Mouse (Mus musculus) liver, embryonic 11.5 days (tissue): Measurements from ENCODE around the gene Tex14. TPM values are rescaled to one million over a fixed set of nuclear protein-coding genes. Genes with fewer than 3 reads are reported as not detected.
"Not testable (repeated sequence)": the region's sequence is repeated elsewhere in the genome, so short reads cannot be mapped to it uniquely, and the experiment has no call there.

ENCODE experiments used
- ATAC-seq: fragments of 200-750 bp; cut with Nextera tagmentation; replicated peaks from 2 replicates; pipeline ENCODE4 v1.8.0; 2017; ENCODE audit warnings: moderate number of reproducible peaks, mild to moderate bottlenecking, moderate TSS enrichment, moderate library complexity; ENCODE audit not compliant: low FRiP score
- DNase-seq: peaks from one replicate; pipeline ENCODE4 v3.0.0-alpha.2; 2017; ENCODE audit warnings: low spot score
- H3K27ac ChIP-seq: fragments of 300-500 bp; sonication (generic); 2 replicates; pipeline ENCODE4 v1.5.1; 2014; ENCODE audit warnings: mild to moderate bottlenecking, low read depth, low read length, control low read depth
- H3K27me3 ChIP-seq: fragments of 300-500 bp; sonication (generic); replicated peaks from 2 replicates; pipeline ENCODE4 v1.6.1; 2014; ENCODE audit warnings: low read length, mixed read lengths; ENCODE audit not compliant: control insufficient read depth, insufficient read depth
- H3K36me3 ChIP-seq: fragments of 300-500 bp; sonication (generic); 2 replicates; pipeline ENCODE4 v1.6.1; 2014; ENCODE audit warnings: mild to moderate bottlenecking, low read length, moderate library complexity, mixed read lengths; ENCODE audit not compliant: control insufficient read depth, insufficient read depth
- H3K4me1 ChIP-seq: fragments of 300-500 bp; sonication (generic); replicated peaks from 2 replicates; pipeline ENCODE4 v1.6.1; 2014; ENCODE audit warnings: low read length, mixed read lengths; ENCODE audit not compliant: control insufficient read depth, insufficient read depth
- H3K4me2 ChIP-seq: fragments of 300-500 bp; sonication (generic); 2 replicates; pipeline ENCODE4 v1.6.1; 2014; ENCODE audit warnings: mild to moderate bottlenecking, control low read depth, moderate library complexity
- H3K4me3 ChIP-seq: fragments of 300-500 bp; sonication (generic); 2 replicates; pipeline ENCODE4 v1.5.1; 2014; ENCODE audit warnings: low read depth, low read length, control low read depth
- H3K9ac ChIP-seq: fragments of 300-500 bp; sonication (generic); 2 replicates; pipeline ENCODE4 v1.6.1; 2014; ENCODE audit warnings: low read depth, low read length, control low read depth
- H3K9me3 ChIP-seq: fragments of 300-500 bp; sonication (generic); 2 replicates; pipeline ENCODE4 v1.6.1; 2016; ENCODE audit warnings: low read length, inconsistent platforms, mixed read lengths; ENCODE audit not compliant: control insufficient read depth
- WGBS: fragments of 180-500 bp; shearing (Covaris S2); extraction: QIAGEN DNeasy Blood & Tissue Kit; methylation state at CpG from one replicate; pipeline ENCODE4 v1.1.7; 2014; 5-methylcytosine and 5-hydroxymethylcytosine counted together
- polyA plus RNA-seq: library from polyadenylated mRNA; unstranded; fragments of >200 nt; fragmentation: Nextera tagmentation; extraction: Ambion mirVana; gene quantifications from 2 replicates; pipeline ENCODE4 v1.2.1, GENCODE M21; 2014

Gene Tex14
- polyA plus RNA-seq, 1 experiment from 2014 or later, result 0.32 TPM

- H3K27ac ChIP-seq, result peak overlapping the region; percentile 83
- no peaks in the 10 kb centered on the region for H3K27me3 ChIP-seq
- H3K36me3 ChIP-seq, result no peaks in the 10 kb centered on the region
- DNase-seq (no peak), ATAC-seq (peak; percentile 74)
- WGBS, result under 1% methylated on average over 25 of the region's 26 CpGs
- peak overlapping the region; percentile 87 for H3K4me2 ChIP-seq
- peak overlapping the region; percentile 47 for H3K4me3 ChIP-seq
- H3K9ac ChIP-seq, result peak overlapping the region; percentile 71
- peaks cover 7% of the 10 kb centered on the region; the same call in 1 of the 2 replicates for H3K4me1 ChIP-seq
- no peaks in the 10 kb centered on the region for H3K9me3 ChIP-seq
These were observed 17.9 kb downstream of the Tex14 start for GRCm38 (mm10) chr11:87422511-87423340.

- ATAC-seq, result no peak
- 45% methylated on average over 6 of the region's 6 CpGs for WGBS
- Histone ChIP-seq H3K36me3 (no peaks in the 10 kb centered on the region), H3K9me3 (no peaks in the 10 kb centered on the region), H3K27ac (peak overlapping the region; percentile 49), H3K27me3 (no peaks in the 10 kb centered on the region), H3K4me2 (no peak overlapping the region), H3K4me3 (no peak overlapping the region), H3K9ac (no peak overlapping the region), H3K4me1 (peaks cover 17% of the 10 kb centered on the region)
- no peak for DNase-seq
These were observed 18.9 kb downstream of the Tex14 start for GRCm38 (mm10) chr11:87423551-87424325.

GRCm38 (mm10) chr11:87426121-87426449, 21.2 kb downstream of the Tex14 start:
- H3K9me3 ChIP-seq, result no peaks in the 10 kb centered on the region
- no peaks in the 10 kb centered on the region for H3K27me3 ChIP-seq
- H3K27ac ChIP-seq, result peak overlapping the region; percentile 82
- no peak for DNase-seq
- H3K36me3 ChIP-seq, result no peaks in the 10 kb centered on the region
- H3K4me2 ChIP-seq, result peak overlapping the region; percentile 69
- H3K9ac ChIP-seq, result peak overlapping the region; percentile 58
- 1% methylated on average over 7 of the region's 7 CpGs for WGBS
- no peak for ATAC-seq
- peak overlapping the region; percentile 50 for H3K4me3 ChIP-seq
- peaks cover 17% of the 10 kb centered on the region for H3K4me1 ChIP-seq

GRCm38 (mm10) chr11:87426450-87427250, 21.8 kb downstream of the Tex14 start:
- Histone ChIP-seq H3K4me3 (peak overlapping the region; percentile 50), H3K9ac (peak overlapping the region; percentile 58), H3K27ac (peak overlapping the region; percentile 82), H3K4me2 (peak overlapping the region; percentile 69), H3K4me1 (peaks cover 16% of the 10 kb centered on the region)
- not testable (repeated sequence) for H3K27me3 ChIP-seq, H3K36me3 ChIP-seq, H3K9me3 ChIP-seq
- 1% methylated on average over 24 of the region's 24 CpGs for WGBS
- DNase-seq (peak; percentile 69), ATAC-seq (peak; percentile 89)

GRCm38 (mm10) chr11:87427273-87428050, 22.6 kb downstream of the Tex14 start:
- Histone ChIP-seq H3K4me3 (no peak overlapping the region), H3K4me1 (peaks cover 11% of the 10 kb centered on the region), H3K36me3 (no peaks in the 10 kb centered on the region), H3K4me2 (no peak overlapping the region), H3K9me3 (no peaks in the 10 kb centered on the region), H3K9ac (no peak overlapping the region), H3K27ac (no peak overlapping the region; the same call in 1 of the 2 replicates), H3K27me3 (no peaks in the 10 kb centered on the region)
- no peak for ATAC-seq
- 66% methylated on average over 1 of the region's 1 CpGs for WGBS
- no peak for DNase-seq

- DNase-seq, result no peak
- H3K9ac ChIP-seq, result no peak overlapping the region
- WGBS, result 66% methylated on average over 2 of the region's 2 CpGs
- no peak for ATAC-seq
- H3K4me1 ChIP-seq, result peaks cover 11% of the 10 kb centered on the region
- no peak overlapping the region for H3K4me3 ChIP-seq
- H3K27me3 ChIP-seq, result no peaks in the 10 kb centered on the region
- H3K9me3 ChIP-seq, result no peaks in the 10 kb centered on the region
- H3K36me3 ChIP-seq, result no peaks in the 10 kb centered on the region
- H3K4me2 ChIP-seq, result no peak overlapping the region
- peak overlapping the region; percentile 19; the same call in 1 of the 2 replicates for H3K27ac ChIP-seq
These were observed 23.3 kb downstream of the Tex14 start for GRCm38 (mm10) chr11:87428051-87428673.

- no peak overlapping the region for H3K4me2 ChIP-seq
- H3K27ac ChIP-seq, result no peak overlapping the region
- H3K27me3 ChIP-seq, result no peaks in the 10 kb centered on the region
- no peak for ATAC-seq
- WGBS, result 87% methylated on average over 4 of the region's 4 CpGs
- DNase-seq, result no peak
- no peak overlapping the region for H3K9ac ChIP-seq
- no peaks in the 10 kb centered on the region for H3K9me3 ChIP-seq
- peaks cover 14% of the 10 kb centered on the region for H3K4me1 ChIP-seq
- H3K4me3 ChIP-seq, result no peak overlapping the region
- no peaks in the 10 kb centered on the region for H3K36me3 ChIP-seq
These were observed 24.5 kb downstream of the Tex14 start for GRCm38 (mm10) chr11:87429363-87429762.
